Mouse (Mus musculus) spleen, adult 12 weeks (tissue): ENCODE data around the gene Cdkl4.

Source experiments
- DNase-seq: peaks from one replicate; pipeline ENCODE4 v3.0.0; 2022; ENCODE audit warnings: low spot score

Cdkl4 gene

DNA sequence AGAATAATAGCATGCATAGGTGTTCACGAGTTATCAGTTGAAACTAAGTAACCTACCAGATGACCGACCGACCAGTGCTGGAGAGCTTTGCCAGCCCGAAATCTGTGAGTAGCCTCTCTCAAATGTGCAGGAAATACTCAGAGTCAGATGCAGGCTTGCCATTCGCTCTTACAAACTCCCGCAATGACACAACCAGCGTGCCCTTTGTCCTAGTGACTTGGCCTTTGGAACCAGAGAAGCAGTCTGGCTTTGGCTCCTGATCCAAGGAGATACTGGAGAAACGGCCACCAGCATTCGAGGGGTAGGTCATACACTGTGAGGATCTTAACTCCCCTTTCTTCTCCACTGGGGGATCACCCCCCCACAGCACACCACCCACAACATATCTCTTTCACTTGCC, 61.7 kb downstream of the Cdkl4 start:
- DNase-seq = no peak

DNA sequence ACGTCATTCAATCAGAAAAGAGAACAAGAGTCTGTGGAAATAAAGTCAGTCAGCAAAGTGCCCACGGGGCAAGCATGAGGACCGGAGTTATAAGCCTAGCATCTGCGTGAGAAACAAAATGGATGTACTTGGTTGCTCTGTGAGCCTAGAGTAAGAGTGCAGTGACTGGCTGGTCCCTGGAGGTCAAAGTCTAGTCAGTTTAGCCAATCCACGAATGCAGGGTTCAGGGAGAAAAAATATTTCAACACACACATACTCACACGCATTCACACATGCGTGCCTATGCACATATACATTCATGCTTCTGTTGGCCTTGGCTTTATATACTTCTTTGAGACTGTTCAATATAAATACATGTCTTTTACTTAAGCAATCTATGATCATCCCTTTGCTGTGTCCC, 62.1 kb downstream of the Cdkl4 start:
- DNase-seq = no peak

DNA sequence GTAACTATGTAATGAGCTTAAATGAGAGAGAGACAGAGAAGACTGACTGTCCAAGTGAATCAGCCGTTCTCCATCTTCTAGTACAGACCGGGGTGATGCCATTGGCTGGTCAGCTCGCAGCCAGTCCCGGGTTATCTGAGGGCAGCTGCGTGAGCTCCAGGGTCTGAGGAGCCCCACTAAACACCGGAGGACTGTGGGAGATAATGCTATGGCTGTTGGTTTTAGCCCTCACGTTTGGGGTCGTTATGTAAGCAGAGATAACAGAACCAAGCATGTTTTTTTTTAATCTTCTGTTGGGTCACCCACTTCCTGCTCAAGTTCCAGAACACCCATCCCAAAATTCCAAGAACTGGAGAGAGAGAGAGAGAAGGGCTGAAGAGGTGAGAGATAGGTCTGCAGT, 63.8 kb downstream of the Cdkl4 start:
- no peak for DNase-seq

DNA sequence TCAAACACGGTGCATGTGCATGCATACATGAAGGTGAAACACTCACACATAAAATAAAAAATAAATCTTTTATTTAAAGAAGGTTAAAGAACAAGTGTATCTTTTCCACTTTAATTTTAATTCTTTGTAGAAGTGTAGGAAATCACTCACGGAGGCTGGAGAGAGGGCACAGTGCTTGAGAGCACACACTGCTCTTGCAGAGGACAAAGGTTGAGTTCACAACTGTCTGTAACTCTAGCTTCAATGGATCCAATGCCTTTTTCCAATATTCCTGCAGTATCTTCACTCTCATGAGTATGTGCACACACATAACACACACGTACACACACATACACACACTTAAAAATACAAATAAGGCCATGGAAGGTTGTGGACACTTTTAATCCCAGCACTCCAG, 67.2 kb downstream of the Cdkl4 start:
- no peak for DNase-seq

DNA sequence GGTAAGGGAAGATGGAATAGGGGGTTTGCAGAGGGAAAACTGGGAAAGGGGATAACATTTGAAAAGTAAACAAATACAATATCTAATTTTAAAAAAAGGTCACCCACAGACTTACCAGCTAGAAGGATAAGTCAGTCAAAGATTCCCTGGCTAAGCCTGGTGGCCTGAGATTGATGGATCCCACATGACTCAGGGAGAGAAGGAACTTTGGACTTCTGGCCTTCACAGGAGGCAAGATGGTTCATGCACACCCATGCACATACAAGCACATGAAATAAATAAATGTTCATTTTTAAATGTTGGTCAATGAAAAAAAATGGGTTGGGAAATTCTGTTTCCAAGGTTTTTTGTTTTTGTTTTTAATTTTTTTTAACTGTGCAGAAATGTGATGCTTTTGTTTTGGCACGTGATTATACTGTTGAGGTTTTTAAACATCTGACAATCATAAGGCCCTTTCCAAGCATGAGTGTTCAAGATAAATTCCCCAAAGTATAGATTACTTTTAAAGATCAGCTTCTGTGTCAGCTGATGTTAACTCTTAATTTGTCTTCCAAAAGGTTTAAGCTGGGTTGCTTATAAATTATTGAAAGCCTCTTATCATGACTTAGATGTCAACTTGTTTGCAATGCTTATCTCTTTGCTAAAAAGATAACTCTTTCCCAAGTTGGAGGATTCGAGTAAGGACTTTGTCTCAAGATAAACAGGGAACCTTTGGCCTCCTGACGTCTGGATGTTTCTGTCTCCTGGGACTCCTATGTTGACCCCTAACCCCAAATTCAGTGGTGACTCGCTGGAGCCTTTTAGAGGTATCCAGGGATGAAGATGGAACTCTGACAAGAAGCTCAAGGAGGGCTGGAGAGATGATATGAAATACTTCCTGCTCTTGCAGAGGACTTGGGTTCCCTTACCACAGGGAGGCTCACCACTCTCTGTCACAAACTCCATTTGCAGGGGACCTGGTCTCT, 67.8 kb downstream of the Cdkl4 start:
- DNase-seq = no peak

DNA sequence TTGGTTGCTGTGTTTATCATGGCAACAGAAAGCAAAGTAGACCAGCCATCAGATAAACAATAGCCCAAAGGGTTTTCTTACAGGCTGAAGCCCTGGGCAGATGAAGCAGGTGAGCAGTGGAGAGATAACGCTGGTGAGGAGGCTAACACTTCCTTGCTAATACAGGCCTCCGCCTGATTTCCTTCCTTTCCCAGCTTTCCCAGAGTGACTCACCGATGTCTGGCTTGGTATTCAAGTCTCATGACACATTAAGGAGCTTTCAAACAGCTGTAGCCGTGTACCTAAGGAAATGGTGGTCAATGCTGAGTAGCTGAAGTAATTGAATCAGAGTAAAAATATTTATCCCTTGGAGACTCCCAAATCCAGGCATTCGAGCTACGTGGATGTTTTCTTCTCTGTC, 71.8 kb downstream of the Cdkl4 start:
- DNase-seq = no peak

DNA sequence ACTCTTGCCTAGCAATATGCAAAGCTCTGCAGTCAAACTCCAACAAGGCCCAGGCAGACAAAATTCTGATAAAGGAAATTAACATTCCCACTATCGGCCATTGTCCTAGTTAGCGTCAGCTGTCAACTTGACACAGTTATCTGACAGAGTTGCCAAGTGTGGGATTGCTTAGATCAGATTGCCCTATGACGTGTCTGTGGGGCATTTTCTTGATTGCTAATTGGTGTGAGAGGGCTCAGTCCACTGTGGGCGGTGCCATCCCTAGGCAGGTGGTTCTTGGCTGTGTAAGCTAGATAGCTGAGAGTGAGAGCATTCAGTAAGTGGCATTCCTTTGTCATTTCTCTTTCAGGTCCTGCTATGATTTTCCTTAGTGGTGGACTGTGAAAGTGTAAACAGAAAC, 72.3 kb downstream of the Cdkl4 start:
- no peak for DNase-seq

DNA sequence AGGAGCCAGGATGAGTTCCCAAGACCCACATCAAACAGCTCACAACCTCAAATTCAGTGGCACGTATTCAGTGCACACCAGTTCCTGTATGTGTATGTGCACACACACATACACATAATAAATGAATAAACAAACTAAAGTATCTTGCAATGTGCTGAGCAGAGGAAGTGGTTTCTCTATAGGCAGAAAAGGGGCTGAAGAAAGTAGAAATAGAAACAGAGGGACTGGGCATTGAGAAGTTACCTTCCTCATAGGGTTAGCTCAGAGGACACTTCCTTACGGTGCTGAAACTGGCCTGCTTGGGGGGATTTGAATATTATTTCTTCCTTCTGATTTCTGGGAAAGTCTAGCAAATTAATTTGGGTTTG, 75.8 kb downstream of the Cdkl4 start:
- no peak for DNase-seq

DNA sequence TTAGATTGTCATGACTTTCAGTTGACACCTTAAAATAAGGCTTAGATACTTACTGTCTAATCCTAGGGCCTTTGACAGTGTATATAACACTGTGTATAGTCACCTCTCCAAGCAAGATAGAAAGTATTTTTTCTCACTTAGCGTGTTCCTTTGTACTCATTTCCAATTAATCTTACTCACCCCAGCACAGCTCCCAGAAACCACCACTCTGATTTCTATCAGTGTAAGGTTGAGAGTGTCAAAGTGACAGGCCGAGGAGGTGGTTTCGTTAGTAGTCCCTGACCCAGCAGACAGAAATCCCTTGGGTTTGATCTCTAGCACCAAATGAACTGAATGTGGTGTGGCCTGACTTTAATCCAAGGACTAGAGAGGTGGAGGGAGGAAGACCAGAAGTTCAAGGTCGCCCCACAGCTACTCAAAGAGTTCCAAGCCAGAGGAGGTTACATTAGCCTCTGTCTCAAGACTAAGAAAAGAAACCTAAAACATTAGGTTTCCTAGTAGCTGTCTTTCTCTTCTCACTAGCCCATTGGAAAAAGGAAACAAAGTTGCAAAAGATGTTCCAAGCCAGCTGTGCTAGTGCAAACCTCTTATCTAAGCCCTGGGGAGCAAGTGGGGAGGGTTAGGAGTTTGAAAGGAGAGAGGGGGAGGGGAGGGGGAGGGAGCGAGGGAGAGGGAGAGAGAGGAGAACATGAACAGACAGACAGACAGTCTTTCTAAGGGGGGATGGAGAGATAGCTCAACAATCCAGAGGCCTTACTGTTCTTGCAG, 76.4 kb downstream of the Cdkl4 start:
- no peak for DNase-seq

DNA sequence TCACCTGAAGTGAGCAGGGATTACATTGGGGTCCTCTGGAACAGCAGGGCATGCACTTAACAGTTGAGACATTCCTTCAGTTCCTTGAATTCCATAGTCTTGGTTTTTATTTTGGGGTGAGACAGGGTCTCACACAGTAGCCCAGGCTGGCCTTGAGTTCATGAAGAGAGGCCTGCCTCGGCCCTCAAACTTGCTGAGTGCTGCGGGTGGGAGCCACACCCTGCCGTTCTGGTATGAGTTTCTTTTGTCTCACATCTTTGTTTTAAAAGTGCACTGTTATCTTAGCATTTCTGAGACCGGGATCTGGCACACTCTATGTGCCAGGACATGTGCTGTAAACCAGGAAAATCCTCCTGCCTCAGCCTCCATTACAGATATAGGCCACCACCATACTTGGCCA, 77.6 kb downstream of the Cdkl4 start:
- DNase-seq = no peak

DNA sequence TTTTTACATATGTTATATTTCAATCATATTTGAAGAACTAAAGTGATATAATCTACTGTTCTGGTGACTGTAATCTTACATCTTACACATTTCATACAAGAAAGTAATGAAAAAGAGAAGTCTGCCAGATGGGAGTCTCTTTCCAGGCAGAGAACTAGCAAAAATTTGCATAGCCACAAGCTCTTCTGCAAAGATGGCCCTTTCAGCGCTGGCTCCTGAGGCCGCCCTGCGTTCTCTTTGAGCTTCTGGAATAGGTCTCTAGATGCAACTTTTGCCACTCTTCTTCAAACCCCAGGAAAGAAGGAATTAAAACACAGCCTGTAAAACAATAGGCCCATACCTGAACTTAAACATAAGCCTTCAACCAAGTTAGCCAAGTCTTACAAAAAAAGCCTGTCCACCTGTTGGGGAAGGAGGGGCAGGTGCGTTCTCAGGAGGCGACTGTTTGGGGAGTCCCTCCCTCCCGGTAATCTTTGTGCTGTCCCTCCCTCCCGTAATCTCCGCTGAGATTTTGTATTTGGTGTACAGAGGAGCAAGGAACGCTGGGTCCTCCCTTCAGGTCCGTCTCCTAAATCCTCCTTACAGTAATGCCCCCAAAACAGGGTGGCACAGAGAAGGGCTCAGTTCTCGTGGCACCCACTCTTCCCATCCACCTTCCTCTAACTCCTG, 78.9 kb downstream of the Cdkl4 start:
- DNase-seq = no peak

DNA sequence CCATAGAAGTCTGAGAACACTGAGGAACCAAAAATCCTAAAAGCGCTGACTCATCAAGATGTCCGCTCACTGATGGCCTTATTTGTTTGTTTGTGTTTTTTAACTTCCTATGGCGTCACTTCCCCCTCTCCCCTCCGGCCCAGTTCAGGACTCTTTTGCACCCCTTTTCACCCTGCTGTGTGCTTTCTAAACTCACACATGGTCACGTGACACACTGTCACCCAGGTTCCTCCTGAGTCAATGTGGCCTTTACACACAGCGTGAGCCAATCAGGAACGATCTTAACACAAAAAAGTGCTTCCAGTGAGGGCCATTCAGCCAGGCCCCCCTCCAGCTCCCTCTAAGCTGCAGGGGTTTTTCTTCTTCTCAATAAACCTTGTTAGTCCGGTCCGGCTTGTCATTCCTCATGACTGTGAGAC, 80.4 kb downstream of the Cdkl4 start:
- DNase-seq = no peak

DNA sequence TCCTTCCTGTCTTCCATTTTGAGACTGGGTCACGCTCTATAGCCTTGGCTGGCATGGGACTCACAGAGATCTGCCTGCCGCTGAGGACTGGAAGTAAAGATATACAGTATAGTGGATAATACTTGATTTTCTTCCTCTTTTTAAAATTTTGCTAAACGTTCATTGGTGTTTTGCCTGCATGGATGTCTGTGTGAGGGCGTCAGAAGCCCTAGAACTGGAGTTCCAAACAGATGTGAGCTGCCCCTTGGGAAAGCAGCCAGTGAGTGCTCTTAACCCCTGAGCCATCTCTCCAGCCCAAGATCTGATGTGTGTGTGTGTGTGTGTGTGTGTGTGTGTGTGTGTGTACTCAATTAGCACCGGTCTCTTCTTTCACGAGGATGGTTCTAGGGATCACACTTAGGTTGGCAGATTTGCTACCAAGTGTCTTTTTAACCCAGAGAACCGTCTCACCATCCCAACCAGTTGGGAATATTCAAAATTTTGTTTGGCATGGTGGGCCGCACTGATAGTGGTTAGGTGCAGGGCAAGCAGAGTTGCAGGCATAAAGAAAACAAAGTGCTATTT, 80.9 kb downstream of the Cdkl4 start:
- no peak for DNase-seq

DNA sequence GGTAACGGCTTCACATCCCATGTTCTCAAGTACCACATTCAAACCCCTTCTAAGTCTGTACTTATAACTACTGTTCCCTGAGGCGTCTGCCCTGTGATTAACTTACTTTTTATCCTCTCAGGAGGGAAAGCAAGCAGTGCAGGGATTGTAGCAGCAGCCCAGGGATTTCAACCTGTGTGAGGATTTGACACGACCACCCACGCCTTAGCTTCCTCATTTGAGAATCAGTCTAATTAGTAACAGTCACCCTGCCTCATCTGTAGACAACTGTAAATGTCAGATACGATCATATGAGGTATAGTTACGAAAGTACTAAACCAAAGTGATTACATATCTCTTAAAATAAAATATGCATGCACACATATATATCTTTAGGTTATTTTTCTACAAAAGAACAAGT, 81.4 kb downstream of the Cdkl4 start:
- DNase-seq = no peak

DNA sequence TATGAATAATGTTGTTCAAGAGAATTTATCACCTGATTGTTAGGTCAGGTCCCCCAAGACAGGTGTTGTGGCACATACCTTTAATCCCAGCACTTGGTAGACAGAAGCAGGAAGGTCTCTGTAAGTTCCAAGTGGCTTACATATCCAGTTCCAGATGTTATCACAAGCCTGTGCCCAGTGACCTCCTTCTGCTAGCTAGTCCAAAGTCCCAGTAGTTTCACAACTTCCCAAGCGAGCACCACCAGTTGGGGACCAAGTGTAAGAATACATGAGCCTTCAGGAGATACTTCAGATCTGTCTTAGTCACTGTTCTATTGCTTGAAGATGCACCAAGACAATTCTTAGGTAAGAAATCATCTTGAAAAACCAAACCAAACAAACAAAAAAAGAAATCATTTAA, 83.7 kb downstream of the Cdkl4 start:
- no peak for DNase-seq

DNA sequence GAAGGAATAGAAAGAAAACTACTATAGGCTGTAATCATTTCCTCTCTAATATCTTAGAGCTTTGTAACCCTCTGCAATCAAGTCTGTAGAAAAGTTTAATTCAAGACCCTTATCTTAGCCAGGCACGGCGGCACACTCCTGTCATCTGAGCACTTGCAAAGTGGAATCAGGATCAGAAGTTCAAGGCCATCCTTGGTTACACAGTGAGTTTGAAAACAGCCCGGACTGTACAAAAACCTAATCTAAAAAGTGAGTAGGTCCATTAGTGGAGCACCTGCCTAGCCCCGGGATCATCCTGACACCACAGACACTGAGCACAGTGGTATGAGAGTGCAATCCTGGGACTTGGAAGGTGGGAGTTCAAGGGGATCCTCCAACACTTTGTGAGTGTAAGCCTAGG, 84.8 kb downstream of the Cdkl4 start:
- DNase-seq = no peak

DNA sequence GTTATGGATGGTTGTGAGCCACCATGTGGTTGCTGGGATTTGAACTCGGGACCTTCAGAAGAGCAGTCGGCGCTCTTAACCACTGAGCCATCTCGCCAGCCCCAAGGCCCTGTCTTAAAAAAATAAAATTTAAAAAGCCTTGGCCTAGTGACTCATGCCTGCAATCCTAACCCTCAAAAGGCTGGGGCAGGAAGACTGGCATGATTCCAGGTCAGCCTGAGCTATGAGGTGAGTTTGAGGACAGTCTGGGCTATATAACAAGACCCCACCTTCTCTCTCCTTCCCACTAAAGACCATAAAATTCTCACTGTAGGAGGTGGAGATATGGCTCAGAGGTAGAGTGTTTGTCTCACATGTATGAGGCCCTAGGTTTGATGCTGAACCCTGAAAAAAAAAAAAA, 85.3 kb downstream of the Cdkl4 start:
- DNase-seq = no peak

DNA sequence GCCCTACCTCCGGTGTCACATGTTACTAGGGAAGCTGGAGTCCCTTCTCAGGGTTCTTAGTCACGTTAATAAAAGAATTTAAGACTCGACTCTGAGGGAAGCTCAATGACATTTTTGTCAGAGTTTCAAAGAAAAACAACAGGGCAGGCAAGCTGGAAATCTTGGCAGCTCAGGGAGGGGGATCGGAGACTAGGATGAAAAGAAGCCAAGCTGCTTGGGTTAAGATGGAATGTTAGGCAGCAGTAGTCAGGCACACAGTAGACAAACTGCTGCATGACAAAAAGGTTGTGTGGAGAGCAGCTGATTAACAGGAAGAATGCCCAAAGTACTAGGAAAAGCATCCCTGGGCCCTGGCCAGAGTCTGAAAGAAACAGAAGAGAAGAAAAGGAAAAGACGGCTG, 87.4 kb downstream of the Cdkl4 start:
- DNase-seq = no peak

DNA sequence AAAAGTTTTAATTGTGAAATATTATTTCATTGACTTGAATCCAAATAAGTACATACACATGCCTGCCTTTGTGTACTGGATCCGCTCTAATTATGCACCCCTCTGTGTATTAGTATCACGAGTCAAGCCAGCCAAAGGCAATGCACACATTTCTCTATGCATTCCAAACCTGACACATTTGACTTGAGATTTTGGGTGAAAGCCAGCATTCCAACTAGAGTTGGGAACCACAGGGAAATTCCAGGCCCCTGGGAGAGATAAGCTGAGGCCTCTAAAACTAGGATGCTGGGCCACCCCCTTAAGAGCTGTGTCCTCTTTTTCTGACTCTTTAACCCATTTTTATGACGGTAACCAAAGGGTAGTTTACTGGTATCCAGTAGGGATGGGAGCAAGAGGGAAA, 88.7 kb downstream of the Cdkl4 start:
- DNase-seq = no peak

DNA sequence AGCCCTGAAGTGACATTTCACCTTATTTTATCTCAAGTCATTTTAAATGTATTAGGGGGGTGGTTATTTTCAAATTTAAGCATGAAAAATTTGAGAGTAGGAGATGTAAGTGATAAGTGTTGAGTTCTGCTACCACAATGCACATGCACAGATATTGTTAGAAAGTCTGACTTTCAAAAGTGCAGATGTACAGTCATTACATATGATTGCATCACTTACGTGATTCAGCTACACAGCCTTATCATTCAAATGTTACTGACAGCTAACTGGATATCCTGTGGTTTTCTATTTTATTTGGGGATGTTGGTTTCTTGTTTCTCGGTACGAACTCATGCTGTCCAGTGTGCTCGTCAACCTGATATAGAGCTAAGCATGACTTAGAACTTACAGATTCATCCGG, 92.5 kb downstream of the Cdkl4 start:
- DNase-seq = no peak

DNA sequence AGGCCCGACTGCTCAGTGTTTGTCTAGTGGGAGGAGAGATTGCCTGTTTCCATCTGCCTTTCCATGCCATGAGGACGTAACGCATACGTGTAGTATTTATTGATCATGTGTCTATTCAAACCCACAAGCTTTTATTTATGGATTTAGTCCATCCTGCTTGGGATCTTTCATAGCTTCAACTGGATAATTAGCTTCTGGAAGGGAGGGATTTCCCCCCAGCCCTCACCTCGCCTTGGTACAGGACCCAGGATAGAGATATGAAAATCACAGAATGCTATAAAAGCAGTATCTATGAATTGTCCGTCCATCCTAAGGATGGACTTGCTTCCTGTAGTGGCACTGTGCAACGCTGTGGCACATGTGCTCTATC, 96.8 kb downstream of the Cdkl4 start:
- DNase-seq = no peak

DNA sequence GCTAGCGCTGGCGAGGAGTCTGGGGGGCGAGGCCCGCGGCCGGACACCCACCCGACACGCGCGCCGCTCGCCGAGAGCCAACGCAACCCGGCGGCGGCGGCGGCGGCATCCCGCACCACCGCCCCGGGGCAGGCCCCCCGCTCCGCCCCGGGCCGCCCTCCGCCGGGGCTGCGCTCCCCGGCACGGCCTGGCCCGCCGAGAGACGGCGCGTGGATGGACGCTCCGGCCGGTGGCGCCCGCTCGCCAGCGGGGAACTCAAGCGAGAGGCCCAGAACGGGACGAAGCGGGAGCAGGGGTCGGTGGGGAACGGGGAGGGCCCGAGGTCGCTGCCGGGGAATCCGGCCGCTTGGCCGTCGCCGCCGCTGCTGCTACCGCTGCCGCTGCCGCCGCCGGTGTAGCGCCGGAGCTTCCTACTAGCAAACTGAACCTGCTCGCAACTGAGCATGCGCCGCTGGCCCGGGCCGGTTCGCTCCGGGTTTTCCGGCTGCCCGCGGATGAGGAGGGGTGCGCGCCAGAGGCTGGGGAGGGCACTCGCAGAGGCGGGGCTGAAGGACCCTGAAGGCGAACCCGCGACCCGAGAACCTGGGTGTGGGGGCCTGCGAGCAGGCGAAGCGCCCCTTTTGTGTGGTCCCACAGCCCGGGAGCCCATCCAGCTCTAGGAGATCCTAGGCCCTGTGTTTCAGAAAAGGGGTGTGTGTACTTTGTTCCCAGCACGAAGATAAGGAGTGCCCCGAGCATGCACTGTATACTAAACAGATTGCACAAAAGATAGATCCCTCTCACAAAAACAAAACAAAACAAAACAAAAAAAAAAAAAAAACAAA, 97.4 kb downstream of the Cdkl4 start, which contains the start of gene Sos1:
Gene Sos1, minus strand, starts transcription at position 423 of the 824 bp plus-strand sequence.
- DNase-seq = peak; percentile 88
